Mouse (Mus musculus): ENCODE results near the gene Zfp968. TPM values are rescaled to one million over a fixed set of nuclear protein-coding genes. Genes with fewer than 3 reads are reported as not detected.
"Not testable (repeated sequence)": the region's sequence is repeated elsewhere in the genome, so short reads cannot be mapped to it uniquely, and the experiment has no call there.

The Zfp968 gene
- polyA plus RNA-seq (2012), result 0.04 TPM in 1 of 2 replicates, not detected in the other

- not testable (repeated sequence) for H3K27me3 ChIP-seq (ENCODE audit: control insufficient read depth); H3K4me3 ChIP-seq (replicated peaks); H3K9me3 ChIP-seq (ENCODE audit: control insufficient read depth, low read length); H3K4me1 ChIP-seq (ENCODE audit: control insufficient read depth); H3K36me3 ChIP-seq (ENCODE audit: control insufficient read depth)
These were observed at the start of gene Zfp968 for GRCm38 (mm10) chr2:175372136-175372535. TSS of gene Zfp968 (plus strand) at chr2:175372436.

GRCm38 (mm10) chr2:175338097-175338496, 34.1 kb upstream of the Zfp968 start, which contains the start of gene Gm4631:
TSS of gene Gm4631 (minus strand) at chr2:175338197.
- H3K9me3 ChIP-seq (ENCODE audit: control insufficient read depth, low read length); H3K4me1 ChIP-seq (ENCODE audit: control insufficient read depth); H3K4me3 ChIP-seq (replicated peaks); H3K27me3 ChIP-seq (ENCODE audit: control insufficient read depth); H3K36me3 ChIP-seq (ENCODE audit: control insufficient read depth): not testable (repeated sequence)

Other genes with a start within 250 kb of the Zfp968 start
- not detected in 2 replicates for gene Gm14399, start 230.4 kb upstream of the Zfp968 start, polyA plus RNA-seq (2012)
- not detected in 2 replicates for gene Gm14443, start 196.6 kb upstream of the Zfp968 start, polyA plus RNA-seq (2012)
- gene Gm14391, start 165.5 kb upstream of the Zfp968 start, polyA plus RNA-seq (2012), result 0.01 and 0.02 TPM in 2 replicates
- gene Gm14440, start 97.3 kb upstream of the Zfp968 start, polyA plus RNA-seq (2012), result not detected in 2 replicates
- gene Gm4631, start 34.2 kb upstream of the Zfp968 start, polyA plus RNA-seq (2012), result not detected in 2 replicates
- not detected in 2 replicates for gene Gm4724, start 63.4 kb downstream of the Zfp968 start, polyA plus RNA-seq (2012)
- not detected in 2 replicates for gene Zfp965, start 97.5 kb downstream of the Zfp968 start, polyA plus RNA-seq (2012)

All from erythroblast, embryonic 14.5 days (primary cell).